Mouse (Mus musculus) kidney, postnatal 0 days (tissue): Measurements from ENCODE around the gene Dgcr2. TPM values are rescaled to one million over a fixed set of nuclear protein-coding genes. Genes with fewer than 3 reads are reported as not detected.

Source experiments
- ATAC-seq: fragments of 200-750 bp; cut with Nextera tagmentation; replicated peaks from 2 replicates; pipeline ENCODE4 v1.8.0; 2017; ENCODE audit warnings: low read depth, moderate number of reproducible peaks, moderate TSS enrichment, moderate library complexity; ENCODE audit not compliant: low FRiP score
- DNase-seq: peaks from one replicate; pipeline ENCODE4 v3.0.0-alpha.2; 2016; ENCODE audit warnings: low spot score
- H3K27ac ChIP-seq: fragments of 300-500 bp; sonication (generic); 2 replicates; pipeline ENCODE4 v1.5.1; 2014; ENCODE audit warnings: mild to moderate bottlenecking
- H3K27me3 ChIP-seq: fragments of 300-500 bp; sonication (generic); 2 replicates; pipeline ENCODE4 v1.6.1; 2014; ENCODE audit warnings: low read length, mixed read lengths; ENCODE audit not compliant: insufficient read depth
- H3K36me3 ChIP-seq: fragments of 300-500 bp; sonication (generic); 2 replicates; pipeline ENCODE4 v1.6.1; 2014; ENCODE audit warnings: low read length, mixed read lengths; ENCODE audit not compliant: insufficient read depth
- H3K4me1 ChIP-seq: fragments of 300-500 bp; sonication (generic); replicated peaks from 2 replicates; pipeline ENCODE4 v1.6.1; 2014; ENCODE audit warnings: antibody characterized with exemption, low read length, mixed read lengths; ENCODE audit not compliant: insufficient read depth
- H3K4me2 ChIP-seq: fragments of 300-500 bp; sonication (generic); 2 replicates; pipeline ENCODE4 v1.6.1; 2014; ENCODE audit warnings: mild to moderate bottlenecking, low read length, moderate library complexity, mixed read lengths
- H3K4me3 ChIP-seq: fragments of 300-500 bp; sonication (generic); replicated peaks from 2 replicates; pipeline ENCODE4 v1.5.1; 2014; ENCODE audit warnings: low read depth, low read length
- H3K9ac ChIP-seq: fragments of 300-500 bp; sonication (generic); 2 replicates; pipeline ENCODE4 v1.6.1; 2014; ENCODE audit warnings: low read depth, low read length
- H3K9me3 ChIP-seq: fragments of 300-500 bp; sonication (generic); replicated peaks from 2 replicates; pipeline ENCODE4 v1.6.1; 2016; ENCODE audit warnings: low read length, inconsistent platforms, mixed read lengths
- CTCF ChIP-seq: IDR thresholded peaks from 2 replicates; pipeline ENCODE4 v1.5.1; 2016; ENCODE audit warnings: antibody characterized with exemption, low read depth, mild to moderate bottlenecking, moderate library complexity
- WGBS: fragments of 180-500 bp; shearing (Covaris S2); extraction: QIAGEN DNeasy Blood & Tissue Kit; methylation state at CpG from one replicate; pipeline ENCODE4 v1.1.7; 2014; 5-methylcytosine and 5-hydroxymethylcytosine counted together
- polyA plus RNA-seq: library from polyadenylated mRNA; unstranded; fragments of >200 nt; fragmentation: Nextera tagmentation; extraction: Ambion mirVana; gene quantifications from 2 replicates; pipeline ENCODE4 v1.2.1, GENCODE M21; 2015

Dgcr2 gene
- 57.8 and 65.4 TPM in 2 replicates for polyA plus RNA-seq

- WGBS: 91% methylated on average over 14 of the region's 14 CpGs
- no peak within 1 kb of the TSS for H3K4me3 ChIP-seq
- no peaks in the 10 kb centered on the region for H3K9me3 ChIP-seq
- no peak for TF ChIP-seq CTCF
- ATAC-seq (no peak), DNase-seq (no peak)
- H3K27ac ChIP-seq: no peak within 1 kb of the TSS
- H3K36me3 ChIP-seq: peaks cover 33% of the 10 kb centered on the region
- no peaks in the 10 kb centered on the region for H3K4me1 ChIP-seq
- no peak within 1 kb of the TSS for H3K4me2 ChIP-seq
- no peaks in the 10 kb centered on the region for H3K27me3 ChIP-seq
- H3K9ac ChIP-seq: no peak within 1 kb of the TSS
Observed at GRCm38 (mm10) chr16:17898462-17898861, at the start of gene Dgcr2, which contains the start of gene Tssk2. Gene Dgcr2, minus strand, starts transcription at chr16:17898562. Gene Tssk2, plus strand, starts transcription at chr16:17898637.

- ATAC-seq: peak; percentile 89
- Histone ChIP-seq H3K27me3 (no peaks in the 10 kb centered on the region), H3K27ac (peak overlapping the region; percentile 71), H3K4me3 (no peak overlapping the region), H3K36me3 (no peaks in the 10 kb centered on the region), H3K4me1 (no peaks in the 10 kb centered on the region), H3K9ac (no peak overlapping the region), H3K4me2 (no peak overlapping the region), H3K9me3 (no peaks in the 10 kb centered on the region)
- 39% methylated on average over 7 of the region's 7 CpGs for WGBS
- DNase-seq: peak; percentile 28
- no peak for TF ChIP-seq CTCF
Observed at GRCm38 (mm10) chr16:17945081-17945831, 46.9 kb upstream of the Dgcr2 start.

DNA sequence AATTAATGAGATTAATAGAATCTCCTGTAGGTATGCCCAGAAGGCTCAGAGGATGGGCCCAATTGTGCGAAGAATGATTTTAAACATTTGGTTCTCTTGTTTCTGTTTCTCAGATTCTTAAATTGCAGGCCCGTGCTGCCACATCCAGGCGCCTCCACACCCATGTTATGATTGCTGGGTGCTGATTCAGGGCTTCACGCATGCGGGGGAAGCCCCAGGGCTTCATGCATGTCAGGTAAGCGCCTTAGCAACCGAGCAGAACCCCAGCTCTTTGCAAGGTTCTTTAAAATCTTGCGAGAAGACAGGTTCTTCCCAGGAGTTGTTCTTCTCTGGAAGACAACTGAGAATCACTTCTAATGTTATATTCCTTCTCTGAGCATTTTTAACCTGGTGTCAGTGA lies 45.1 kb upstream of the Dgcr2 start:
- Histone ChIP-seq H3K9me3 (no peaks in the 10 kb centered on the region), H3K27ac (no peak overlapping the region), H3K27me3 (no peaks in the 10 kb centered on the region), H3K4me2 (no peak overlapping the region), H3K4me3 (no peak overlapping the region), H3K4me1 (no peaks in the 10 kb centered on the region), H3K9ac (no peak overlapping the region), H3K36me3 (no peaks in the 10 kb centered on the region)
- no peak for TF ChIP-seq CTCF
- DNase-seq (no peak), ATAC-seq (no peak)
- 62% methylated on average over 8 of the region's 8 CpGs for WGBS

DNA sequence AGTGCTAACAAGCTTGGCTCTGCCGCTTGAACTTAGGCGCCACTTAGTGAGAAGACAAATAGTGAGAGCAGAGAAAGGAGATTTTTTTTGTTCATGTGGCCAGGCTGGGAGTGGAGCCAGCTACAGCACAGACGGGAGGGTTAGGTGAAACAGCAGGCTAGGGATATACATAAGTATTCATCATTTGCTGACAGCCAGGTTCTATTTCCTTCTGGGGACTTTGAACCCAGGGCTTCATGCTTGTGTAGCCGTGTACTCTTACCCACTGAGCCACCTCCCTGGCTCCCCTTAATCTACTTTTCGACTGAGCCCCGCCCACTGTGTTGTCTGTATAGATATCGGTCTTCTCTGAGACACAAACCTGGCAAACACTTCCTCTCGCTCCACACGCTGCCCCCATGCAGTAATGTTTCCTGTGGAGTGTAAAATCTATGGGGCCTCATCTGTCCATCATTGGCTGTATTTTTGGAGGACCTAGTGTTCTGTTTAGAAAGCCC lies 40.9 kb upstream of the Dgcr2 start:
- no peaks in the 10 kb centered on the region for H3K4me1 ChIP-seq
- no peak overlapping the region for H3K4me2 ChIP-seq
- peak; percentile 69 for ATAC-seq
- H3K27me3 ChIP-seq: no peaks in the 10 kb centered on the region
- 57% methylated on average over 9 of the region's 9 CpGs for WGBS
- no peak overlapping the region for H3K9ac ChIP-seq
- no peak overlapping the region for H3K4me3 ChIP-seq
- no peaks in the 10 kb centered on the region for H3K9me3 ChIP-seq
- no peaks in the 10 kb centered on the region for H3K36me3 ChIP-seq
- no peak for TF ChIP-seq CTCF
- DNase-seq: no peak
- no peak overlapping the region for H3K27ac ChIP-seq

- peak; percentile 74 for DNase-seq
- no peaks in the 10 kb centered on the region for H3K27me3 ChIP-seq
- no peak overlapping the region for H3K4me3 ChIP-seq
- H3K36me3 ChIP-seq: no peaks in the 10 kb centered on the region
- no peaks in the 10 kb centered on the region for H3K4me1 ChIP-seq
- H3K4me2 ChIP-seq: no peak overlapping the region
- TF ChIP-seq CTCF: peak; percentile 79
- H3K9ac ChIP-seq: no peak overlapping the region
- H3K27ac ChIP-seq: no peak overlapping the region
- 12% methylated on average over 7 of the region's 7 CpGs for WGBS
- ATAC-seq: peak; percentile 90
- H3K9me3 ChIP-seq: no peaks in the 10 kb centered on the region
Observed at GRCm38 (mm10) chr16:17938821-17939220, 40.5 kb upstream of the Dgcr2 start.

DNA sequence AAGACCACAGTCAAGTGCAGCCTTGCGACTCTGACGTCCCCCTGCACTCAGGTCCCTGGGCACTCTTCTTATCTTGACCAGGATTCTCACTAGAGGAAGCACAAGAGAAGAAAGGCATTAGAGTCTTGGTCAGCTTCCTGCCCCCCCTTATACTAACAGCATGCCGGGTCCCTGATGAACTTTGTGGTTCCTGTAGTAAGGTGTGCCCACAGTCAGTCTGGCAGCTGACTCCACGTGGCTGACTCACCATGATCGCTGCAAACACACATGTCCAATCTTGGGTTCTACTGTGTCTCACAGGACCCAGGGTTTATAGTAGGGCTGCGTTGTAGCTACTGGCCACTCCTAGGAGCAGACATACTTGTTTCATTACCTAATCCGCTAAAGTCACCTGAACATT lies 39.8 kb upstream of the Dgcr2 start:
- DNase-seq: no peak
- Histone ChIP-seq H3K9ac (no peak overlapping the region), H3K4me3 (no peak overlapping the region), H3K9me3 (no peaks in the 10 kb centered on the region), H3K36me3 (no peaks in the 10 kb centered on the region), H3K4me1 (no peaks in the 10 kb centered on the region), H3K27me3 (no peaks in the 10 kb centered on the region), H3K27ac (no peak overlapping the region), H3K4me2 (no peak overlapping the region)
- 81% methylated on average over 7 of the region's 7 CpGs for WGBS
- no peak for TF ChIP-seq CTCF
- no peak for ATAC-seq
